Mouse (Mus musculus) layer of hippocampus, adult 9-10 months (tissue): ENCODE results near the gene OR5BS1P.
"Not testable (repeated sequence)": the region's sequence is repeated elsewhere in the genome, so short reads cannot be mapped to it uniquely, and the experiment has no call there.

Experiments
- DNase-seq: peaks from one replicate; pipeline ENCODE4 v3.0.0; 2022; ENCODE audit warnings: low spot score

OR5BS1P gene

DNA sequence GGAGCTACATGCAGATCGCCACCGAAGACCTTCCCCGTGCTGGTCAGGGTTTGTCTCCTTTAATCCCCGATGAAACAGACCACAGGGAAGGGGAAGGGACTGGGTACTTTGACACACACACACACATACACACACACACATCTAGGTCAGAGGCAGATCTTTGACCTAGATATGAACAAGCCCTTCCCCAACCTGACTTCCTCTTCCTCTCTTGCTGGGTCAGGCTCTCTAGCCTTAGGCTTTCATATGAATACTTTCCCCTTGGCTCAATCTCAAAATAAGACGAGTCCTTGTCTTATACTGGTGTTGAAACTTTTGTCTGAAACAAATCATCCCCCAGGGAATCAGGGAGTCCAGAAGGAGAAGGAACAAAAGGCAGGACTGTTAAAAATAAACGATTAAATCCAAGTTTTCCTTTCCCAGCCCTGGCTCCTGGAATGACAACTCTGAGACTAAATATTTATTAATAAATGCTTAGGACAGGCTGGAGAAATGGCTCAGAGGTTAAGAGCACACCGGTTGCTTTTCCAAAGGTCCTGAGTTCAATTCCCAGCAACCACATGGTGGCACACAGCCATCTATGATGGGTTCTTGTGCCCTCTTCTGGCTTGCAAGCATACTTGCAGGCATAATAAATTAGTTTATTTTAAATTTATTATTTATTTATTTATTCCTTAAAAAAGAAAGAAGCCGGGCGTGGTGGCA lies 36.7 kb downstream of the OR5BS1P start:
- DNase-seq = no peak

DNA sequence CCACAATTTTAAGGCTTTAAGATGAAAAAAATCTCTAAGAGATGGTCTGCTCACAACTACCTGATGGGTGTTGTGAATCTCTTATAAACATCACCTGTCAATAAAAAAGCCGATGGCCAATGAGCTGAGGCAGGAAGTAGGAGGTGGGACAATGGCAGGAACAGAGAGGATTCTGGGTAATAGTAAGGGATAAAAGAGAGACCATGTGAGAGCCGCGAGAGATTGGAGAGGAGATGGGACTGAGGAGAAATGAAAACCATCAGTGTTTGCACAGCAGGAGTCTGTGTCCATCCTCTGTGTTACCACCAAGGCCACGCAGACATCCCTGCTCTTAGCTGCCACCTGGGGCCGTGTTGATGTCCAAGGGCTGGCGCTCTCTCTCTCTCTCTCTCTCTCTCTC lies 37.6 kb downstream of the OR5BS1P start:
- DNase-seq = no peak

DNA sequence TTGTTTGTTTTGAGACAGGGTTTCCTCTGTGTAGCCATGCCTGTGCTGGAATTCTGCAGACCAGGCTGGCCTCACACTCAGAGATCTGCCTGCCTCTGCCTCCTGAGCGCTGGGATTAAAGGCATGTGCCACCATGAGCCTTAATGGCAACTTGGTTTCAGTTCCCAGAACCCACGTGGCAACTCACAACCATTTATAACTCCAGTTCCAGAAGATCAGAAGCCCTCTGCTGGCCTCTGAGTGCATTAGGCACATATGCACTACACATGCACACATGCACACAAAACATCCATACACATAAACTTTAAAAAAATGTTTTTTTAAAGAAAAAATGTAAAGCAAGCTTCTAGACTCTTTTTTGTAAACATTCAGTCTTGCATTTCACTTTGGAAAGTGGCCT lies 39.7 kb downstream of the OR5BS1P start:
- DNase-seq = no peak

DNA sequence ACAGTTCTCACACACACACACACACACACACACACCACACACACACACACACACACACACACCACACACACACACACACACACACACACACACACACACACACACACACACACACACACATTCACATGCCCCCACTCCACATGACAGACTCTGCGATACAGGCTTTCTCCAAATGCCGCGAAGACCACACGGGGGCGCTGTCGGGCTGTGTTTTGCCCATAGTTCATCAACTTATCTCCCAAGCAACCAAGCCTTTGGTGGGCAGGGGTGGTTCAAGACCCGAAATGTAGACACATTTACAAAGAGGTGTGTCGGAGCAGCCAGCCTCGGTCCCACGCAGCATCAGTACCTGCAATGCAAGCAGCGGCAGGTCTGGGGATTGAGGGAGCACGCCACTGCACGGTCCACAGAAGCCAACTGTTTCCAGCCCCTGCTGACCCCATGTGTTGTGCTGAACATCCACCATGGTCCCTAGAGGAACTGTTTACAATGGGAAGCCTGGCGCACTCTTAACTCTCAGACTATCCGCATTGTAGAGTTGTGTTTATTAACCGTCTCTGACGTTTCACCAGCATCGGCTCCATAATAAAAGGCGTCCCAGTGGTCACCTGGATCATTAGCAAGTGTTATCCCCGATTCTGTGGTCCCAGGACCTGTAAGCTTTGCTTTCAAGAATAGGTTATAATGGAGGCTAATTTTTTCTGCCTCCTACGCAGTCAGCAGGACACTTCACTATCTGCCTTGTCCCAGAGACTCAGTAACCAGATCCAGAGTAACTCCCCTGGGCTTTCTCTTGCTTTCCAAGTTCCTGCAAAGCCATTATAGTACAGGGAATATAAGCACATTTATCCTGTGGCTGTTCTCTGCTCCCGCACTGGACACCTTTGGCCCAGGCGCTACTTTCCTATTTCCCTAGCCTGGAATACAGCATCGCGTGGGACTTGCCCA lies 41.0 kb downstream of the OR5BS1P start:
- DNase-seq = no peak

DNA sequence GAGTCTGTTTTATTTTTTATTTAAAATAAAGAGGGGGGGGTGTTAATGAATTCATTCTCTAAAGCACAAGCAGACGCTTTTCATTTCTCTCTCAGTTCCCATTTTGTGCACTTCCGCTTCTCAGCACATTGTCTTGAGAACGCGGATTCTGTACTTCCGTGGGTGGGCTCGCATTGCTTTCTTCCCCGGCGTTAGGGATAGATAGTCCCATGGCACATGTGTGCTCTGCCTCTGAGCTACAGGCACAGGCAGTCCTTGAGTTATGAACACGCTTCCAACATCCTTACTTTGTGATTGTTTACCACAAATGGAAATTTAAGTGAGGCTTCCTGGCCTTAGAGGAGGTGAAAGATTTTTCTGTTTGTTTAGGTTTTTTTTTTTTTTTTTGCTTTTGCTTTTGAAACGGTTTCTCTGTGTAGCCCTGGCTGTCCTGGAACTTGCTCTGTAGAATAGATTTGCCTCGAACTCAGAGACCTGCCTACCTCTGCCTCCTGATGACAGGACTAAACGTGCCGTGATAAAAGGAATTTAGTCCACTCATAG lies 41.8 kb downstream of the OR5BS1P start:
- no peak for DNase-seq

DNA sequence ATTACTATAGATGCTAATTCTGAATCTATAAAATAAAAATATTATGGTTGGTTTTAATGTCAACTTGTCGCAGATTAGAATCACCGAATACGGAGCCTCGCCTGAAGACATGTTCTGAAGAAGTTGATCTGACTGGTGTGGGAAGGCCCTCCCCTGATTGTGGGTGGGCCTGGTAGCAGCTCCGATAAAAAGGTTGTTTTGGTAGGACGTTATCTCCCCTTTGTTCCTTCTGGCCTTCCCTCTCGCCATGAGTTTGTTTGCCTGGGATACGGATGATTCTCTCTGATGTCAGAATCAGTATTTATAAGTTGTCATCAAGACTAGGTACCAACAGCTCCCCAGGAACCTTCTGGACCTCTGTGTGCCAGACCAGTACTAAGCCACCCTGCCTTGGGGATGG lies 42.5 kb downstream of the OR5BS1P start:
- no peak for DNase-seq

DNA sequence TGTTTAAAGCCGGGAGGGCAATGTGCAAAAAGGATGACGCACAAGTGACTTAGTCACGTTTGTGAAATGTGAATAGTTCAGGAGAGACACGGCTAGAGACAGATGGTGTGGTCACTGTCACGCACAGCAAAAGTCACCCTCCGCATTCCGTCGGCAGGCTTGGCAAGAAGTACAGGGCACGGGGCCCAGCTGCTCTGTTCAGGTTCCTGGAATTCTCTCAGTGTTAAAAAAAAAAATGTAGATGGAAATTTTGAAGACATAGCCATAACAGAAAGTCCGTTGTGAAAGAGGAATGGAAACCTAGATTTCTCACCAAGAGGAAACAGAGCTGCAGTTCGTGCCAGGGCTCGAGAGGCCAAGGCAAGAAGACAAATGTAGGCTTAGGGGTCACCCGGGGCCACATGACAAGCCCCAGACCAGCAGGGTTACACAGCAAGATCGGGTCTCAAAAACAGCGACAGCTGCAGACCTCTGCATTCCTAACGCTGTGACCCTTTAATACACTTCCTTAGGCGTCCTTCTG lies 43.2 kb downstream of the OR5BS1P start:
- no peak for DNase-seq

DNA sequence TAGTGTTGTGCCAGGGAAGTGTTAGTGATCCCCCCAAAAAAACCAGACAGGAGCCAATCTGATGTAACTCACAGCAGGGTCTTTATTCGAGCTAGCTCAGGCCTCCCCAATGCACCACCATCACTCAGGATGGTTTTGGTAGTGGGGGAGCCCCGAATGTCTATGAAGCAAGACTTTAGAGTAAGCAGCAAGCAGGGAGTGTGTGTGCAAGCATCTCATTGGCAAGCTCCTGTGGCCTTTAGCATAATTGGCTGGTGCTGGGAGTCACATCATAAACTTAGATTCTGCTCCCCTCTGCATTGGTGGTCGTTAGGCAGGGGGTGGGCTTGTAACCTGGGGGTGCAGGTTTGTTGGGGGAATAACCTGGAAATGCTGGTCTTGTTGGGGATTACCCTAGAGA lies 44.0 kb downstream of the OR5BS1P start:
- DNase-seq = not testable (repeated sequence)

DNA sequence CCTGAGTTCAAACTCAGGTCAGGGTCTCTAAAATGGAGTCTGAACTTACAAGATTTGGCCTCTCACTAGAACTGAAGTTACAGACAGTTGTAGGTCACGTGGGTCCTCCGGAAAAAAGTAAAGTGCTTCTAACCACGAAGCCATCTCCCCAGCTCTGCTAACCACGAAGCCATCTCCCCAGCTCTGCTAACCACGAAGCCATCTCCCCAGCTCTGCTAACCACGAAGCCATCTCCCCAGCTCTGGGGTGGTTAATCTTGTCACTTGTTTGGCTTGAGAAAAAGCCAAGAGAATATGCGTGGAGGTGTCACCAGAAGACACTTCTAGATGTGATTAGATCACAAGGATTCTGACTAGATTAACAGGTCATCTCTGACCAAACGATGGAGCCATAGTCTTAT lies 44.5 kb downstream of the OR5BS1P start:
- no peak for DNase-seq

DNA sequence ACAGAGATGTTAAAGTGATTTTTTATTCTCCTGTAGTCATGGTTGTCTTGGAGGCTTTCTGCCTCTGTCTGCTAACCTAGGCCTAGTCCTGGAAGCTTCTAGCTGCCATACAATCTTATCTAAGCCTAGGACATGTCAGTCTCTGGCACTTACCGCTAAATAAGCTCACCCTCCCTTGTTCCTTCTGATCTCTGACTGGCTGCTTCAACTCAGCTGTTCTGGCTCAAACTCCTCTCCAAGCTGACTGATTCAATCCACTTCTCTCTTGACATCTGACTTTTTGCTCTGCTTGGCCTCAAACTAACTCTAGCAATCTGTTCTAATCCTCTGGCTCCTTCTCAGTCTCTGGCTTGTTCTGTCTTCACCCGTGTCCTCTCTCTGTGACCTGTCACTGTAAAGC lies 45.1 kb downstream of the OR5BS1P start:
- DNase-seq = not testable (repeated sequence)

DNA sequence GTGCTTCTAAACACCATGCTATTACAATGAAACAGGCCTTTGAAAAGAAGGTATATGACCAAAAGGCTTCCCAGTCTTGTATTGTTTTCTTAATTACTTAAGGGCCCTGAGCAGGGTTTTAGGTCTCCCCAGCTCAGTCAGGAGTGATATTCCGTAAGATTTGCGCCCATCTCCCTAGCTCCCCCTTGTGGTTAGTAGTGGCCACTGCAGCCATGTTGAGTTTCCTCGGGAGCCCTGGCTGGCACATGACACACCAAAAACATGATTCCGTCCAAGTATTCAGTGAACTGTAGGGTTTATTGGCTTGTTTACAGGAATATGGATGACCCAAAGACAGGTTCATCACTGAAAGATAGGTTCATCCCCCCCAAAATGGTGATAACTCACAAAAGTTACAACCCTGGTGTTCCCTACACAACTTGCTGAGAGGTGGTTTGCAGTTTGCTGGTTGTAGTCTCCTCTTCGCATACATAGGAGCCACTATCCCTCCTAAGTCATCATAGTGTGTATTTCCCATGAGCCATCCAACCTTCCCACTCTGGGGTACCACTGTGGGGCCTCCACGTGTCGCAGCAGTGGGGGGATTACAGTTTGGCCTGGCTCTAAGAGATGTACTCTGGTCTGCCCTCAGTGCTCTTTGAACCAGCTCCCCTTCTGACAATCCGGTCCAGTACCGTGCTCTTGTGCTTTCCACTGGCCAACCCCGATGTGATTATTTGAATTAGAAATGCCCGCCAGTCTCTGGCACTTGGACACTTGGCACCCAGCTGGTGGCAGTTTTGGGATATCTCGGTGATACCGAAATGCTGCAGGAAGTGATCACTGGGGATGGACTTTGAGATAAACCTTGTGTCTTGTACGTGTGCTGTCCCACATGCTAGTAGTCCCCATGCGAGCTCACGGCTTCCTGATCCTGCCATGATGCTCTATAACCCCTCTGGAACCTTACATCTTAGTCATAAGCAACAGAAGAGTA lies 48.0 kb downstream of the OR5BS1P start:
- DNase-seq = no peak

DNA sequence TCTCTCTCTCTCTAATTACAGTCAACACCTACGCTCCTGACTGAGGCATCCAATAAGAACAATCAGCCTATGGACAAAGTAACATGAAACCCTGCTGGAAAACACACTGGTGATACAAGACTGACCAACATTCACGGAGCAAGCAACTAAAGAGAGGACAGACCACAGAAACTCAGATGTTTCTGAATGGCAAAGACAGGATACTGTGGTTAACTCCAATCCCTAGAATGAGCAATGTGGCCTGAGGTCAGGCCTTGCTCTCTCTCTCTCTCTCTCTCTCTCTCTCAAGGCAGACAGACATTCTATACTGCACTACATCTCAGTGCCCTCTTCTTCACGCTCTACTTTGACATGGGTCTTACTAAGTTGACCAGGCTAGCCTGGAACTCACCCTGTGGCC lies 51.5 kb downstream of the OR5BS1P start:
- DNase-seq = no peak

DNA sequence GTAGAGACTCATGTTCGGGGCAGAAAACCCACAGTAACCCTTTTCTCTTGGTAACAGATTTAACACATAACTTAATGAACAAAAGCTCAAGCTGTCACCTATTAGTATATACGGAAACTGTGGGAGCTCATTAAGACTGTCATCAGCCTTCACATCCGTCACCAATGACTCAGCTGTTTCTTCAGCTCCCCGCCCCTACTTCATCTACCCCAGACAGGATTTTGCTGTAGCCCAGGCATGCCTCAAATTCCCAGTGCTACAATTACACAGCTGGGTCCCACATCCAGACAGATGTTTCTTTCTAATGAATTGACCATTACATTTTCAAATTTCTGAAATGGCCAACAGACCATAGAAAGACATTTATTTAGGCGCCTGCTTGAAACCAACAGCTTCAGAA lies 56.4 kb downstream of the OR5BS1P start:
- no peak for DNase-seq

DNA sequence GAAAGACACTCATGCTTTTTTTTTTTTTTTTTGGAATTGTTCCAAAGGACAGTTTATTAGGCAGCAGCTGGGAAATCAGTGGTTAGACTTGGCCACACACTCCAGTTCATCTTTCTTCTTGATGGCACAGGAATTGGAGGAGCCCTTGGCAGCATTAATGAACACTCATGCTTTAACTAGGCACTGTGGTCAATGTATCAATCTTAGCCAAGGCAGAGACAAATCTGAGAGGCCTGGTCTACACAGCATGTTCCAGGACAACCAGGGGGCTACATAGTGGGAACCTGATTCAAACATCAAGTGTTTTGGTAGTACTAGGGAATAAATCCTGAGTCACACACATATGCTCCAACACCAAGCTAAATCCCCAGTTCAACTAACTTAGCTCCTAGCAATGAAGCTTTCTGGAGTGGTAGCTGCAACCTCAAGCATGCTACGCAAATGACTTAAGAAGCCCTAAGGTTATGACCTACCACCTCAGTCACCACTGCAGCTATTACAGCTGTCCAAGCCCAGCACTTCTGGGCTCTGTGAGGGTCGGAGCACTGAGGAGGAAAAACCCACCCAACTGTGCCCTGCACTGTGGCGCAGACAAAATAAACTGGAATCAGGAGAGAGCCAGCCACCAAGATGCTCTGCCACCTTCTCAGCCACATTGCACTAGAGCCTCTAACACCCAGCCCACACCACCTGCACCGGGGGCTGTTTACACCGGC lies 57.5 kb downstream of the OR5BS1P start:
- DNase-seq = no peak

DNA sequence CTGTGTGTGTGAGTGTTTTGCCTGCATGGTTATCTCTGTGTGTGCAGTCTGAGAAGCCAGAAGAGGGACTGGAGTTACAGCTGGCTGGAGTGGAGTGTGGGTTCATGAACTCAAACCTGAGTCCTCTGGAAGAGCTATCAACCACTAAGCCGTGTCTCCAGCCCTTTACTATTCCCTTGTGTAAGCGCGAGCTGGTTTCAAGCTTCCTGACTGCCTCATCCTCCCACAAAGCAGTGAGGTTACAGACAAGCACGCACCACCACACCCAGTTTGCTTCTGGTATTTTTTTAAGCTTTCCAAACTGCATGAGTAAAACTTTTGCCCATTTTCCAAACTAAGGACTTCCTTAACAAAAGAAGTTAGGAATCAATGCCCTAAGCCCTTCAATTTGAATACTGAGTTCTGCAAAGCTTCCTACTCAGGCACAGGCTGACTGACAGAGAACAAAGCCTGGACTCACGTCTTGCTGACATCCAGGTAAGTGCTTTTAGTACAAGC lies 58.4 kb downstream of the OR5BS1P start:
- no peak for DNase-seq
